Mouse (Mus musculus) E14TG2a.4 (cell line): ENCODE data around the gene Nectin1.

ENCODE experiments used
- H3K27me3 ChIP-seq: 2 replicates; pipeline ENCODE4 v1.6.1; 2014; ENCODE audit warnings: low read length, control low read depth; ENCODE audit not compliant: insufficient read depth
- H3K36me3 ChIP-seq: 2 replicates; pipeline ENCODE4 v1.6.1; 2014; ENCODE audit warnings: low read length, control low read depth; ENCODE audit not compliant: insufficient read depth
- H3K4me1 ChIP-seq: replicated peaks from 2 replicates; pipeline ENCODE4 v1.6.1; 2014; ENCODE audit warnings: low read depth, low read length, control low read depth
- H3K4me3 ChIP-seq: replicated peaks from 2 replicates; pipeline ENCODE4 v1.5.1; 2014; ENCODE audit warnings: mild to moderate bottlenecking, low read length
- H3K9me3 ChIP-seq: 2 replicates; pipeline ENCODE4 v1.6.1; 2014; ENCODE audit warnings: low read length, control low read depth
- CTCF ChIP-seq: conservative IDR thresholded peaks from 2 replicates; pipeline ENCODE4 v1.5.1; 2014; ENCODE audit warnings: low read length
- NANOG ChIP-seq: IDR thresholded peaks from 2 replicates; pipeline ENCODE4 v1.6.1; 2014; ENCODE audit warnings: borderline replicate concordance, low read length, mixed read lengths
- POU5F1 ChIP-seq: IDR thresholded peaks from 2 replicates; pipeline ENCODE4 v1.6.1; 2014; ENCODE audit warnings: low read length, borderline replicate concordance

Gene Nectin1

GRCm38 (mm10) chr9:43780883-43781282 lies 37.1 kb downstream of the Nectin1 start:
- Histone ChIP-seq H3K4me1 (peaks cover 70% of the 10 kb centered on the region), H3K36me3 (no peaks in the 10 kb centered on the region), H3K27me3 (no peaks in the 10 kb centered on the region)

GRCm38 (mm10) chr9:43782401-43782800 lies 38.6 kb downstream of the Nectin1 start:
- H3K27me3 ChIP-seq: no peaks in the 10 kb centered on the region
- no peaks in the 10 kb centered on the region for H3K36me3 ChIP-seq
- TF ChIP-seq NANOG: no peak
- TF ChIP-seq POU5F1: no peak
- no peak for TF ChIP-seq CTCF
- H3K9me3 ChIP-seq: no peaks in the 10 kb centered on the region
- peaks cover 72% of the 10 kb centered on the region for H3K4me1 ChIP-seq
- H3K4me3 ChIP-seq: no peak overlapping the region

More at GRCm38 (mm10) chr9:43780883-43781282, 37.1 kb downstream of the Nectin1 start:
- TF ChIP-seq NANOG (no peak), POU5F1 (no peak), CTCF (no peak)
- H3K9me3 ChIP-seq: no peaks in the 10 kb centered on the region
- no peak overlapping the region for H3K4me3 ChIP-seq

GRCm38 (mm10) chr9:43783959-43784358 lies 40.2 kb downstream of the Nectin1 start:
- Histone ChIP-seq H3K27me3 (no peaks in the 10 kb centered on the region), H3K4me1 (peaks cover 66% of the 10 kb centered on the region), H3K9me3 (no peaks in the 10 kb centered on the region), H3K36me3 (no peaks in the 10 kb centered on the region), H3K4me3 (no peak overlapping the region)
- TF ChIP-seq CTCF (no peak; the same call in 1 of the 2 replicates), NANOG (no peak), POU5F1 (no peak)

GRCm38 (mm10) chr9:43784841-43785240 lies 41.1 kb downstream of the Nectin1 start:
- no peaks in the 10 kb centered on the region for H3K36me3 ChIP-seq
- TF ChIP-seq CTCF (no peak), POU5F1 (no peak), NANOG (no peak)
- peaks cover 67% of the 10 kb centered on the region for H3K4me1 ChIP-seq
- H3K9me3 ChIP-seq: no peaks in the 10 kb centered on the region
- H3K27me3 ChIP-seq: no peaks in the 10 kb centered on the region
- no peak overlapping the region for H3K4me3 ChIP-seq

GRCm38 (mm10) chr9:43787591-43787990 lies 43.8 kb downstream of the Nectin1 start:
- 0 out of 2 replicates have a peak overlapping the region, but pooled peaks have one; percentile 1 for H3K4me3 ChIP-seq
- H3K36me3 ChIP-seq: peaks cover 4% of the 10 kb centered on the region
- TF ChIP-seq NANOG (no peak), POU5F1 (no peak), CTCF (no peak)
- H3K27me3 ChIP-seq: no peaks in the 10 kb centered on the region
- no peaks in the 10 kb centered on the region for H3K9me3 ChIP-seq
- peaks cover 71% of the 10 kb centered on the region for H3K4me1 ChIP-seq

- Histone ChIP-seq H3K4me1 (peaks cover 55% of the 10 kb centered on the region), H3K4me3 (0 out of 2 replicates have a peak overlapping the region, but pooled peaks have one; percentile 37), H3K27me3 (no peaks in the 10 kb centered on the region), H3K36me3 (peaks cover 34% of the 10 kb centered on the region), H3K9me3 (no peaks in the 10 kb centered on the region)
- TF ChIP-seq NANOG (no peak), POU5F1 (no peak), CTCF (no peak)
Measured at GRCm38 (mm10) chr9:43792681-43793080, 48.9 kb downstream of the Nectin1 start.

- no peaks in the 10 kb centered on the region for H3K27me3 ChIP-seq
- H3K9me3 ChIP-seq: no peaks in the 10 kb centered on the region
- H3K4me1 ChIP-seq: peaks cover 56% of the 10 kb centered on the region
- peaks cover 34% of the 10 kb centered on the region for H3K36me3 ChIP-seq
- no peak overlapping the region for H3K4me3 ChIP-seq
- TF ChIP-seq CTCF (no peak), POU5F1 (no peak), NANOG (no peak)
Measured at GRCm38 (mm10) chr9:43793411-43793810, 49.6 kb downstream of the Nectin1 start.

GRCm38 (mm10) chr9:43796031-43796430 lies 52.2 kb downstream of the Nectin1 start:
- H3K9me3 ChIP-seq: no peaks in the 10 kb centered on the region
- peaks cover 47% of the 10 kb centered on the region for H3K4me1 ChIP-seq
- peaks cover 48% of the 10 kb centered on the region for H3K36me3 ChIP-seq
- no peak for TF ChIP-seq POU5F1
- no peak for TF ChIP-seq CTCF
- TF ChIP-seq NANOG: no peak
- H3K4me3 ChIP-seq: 0 out of 2 replicates have a peak overlapping the region, but pooled peaks have one; percentile 60
- H3K27me3 ChIP-seq: no peaks in the 10 kb centered on the region
